Mouse (Mus musculus): Measurements from ENCODE around the gene Chmp2a. TPM values are rescaled to one million over a fixed set of nuclear protein-coding genes. Genes with fewer than 3 reads are reported as not detected.

The Chmp2a gene
- total RNA-seq, 4 experiments from 2014 or later: 85.5 to 101 (median 92.9) TPM

- DNase-seq (ENCODE audit: low spot score in 2 of 2): no peak
Measured at GRCm38 (mm10) chr7:13003380-13003779, 31.2 kb downstream of the Chmp2a start.

- no peak for DNase-seq (ENCODE audit: low spot score in 2 of 2)
Measured at GRCm38 (mm10) chr7:13001584-13001983, 33.0 kb downstream of the Chmp2a start.

DNA sequence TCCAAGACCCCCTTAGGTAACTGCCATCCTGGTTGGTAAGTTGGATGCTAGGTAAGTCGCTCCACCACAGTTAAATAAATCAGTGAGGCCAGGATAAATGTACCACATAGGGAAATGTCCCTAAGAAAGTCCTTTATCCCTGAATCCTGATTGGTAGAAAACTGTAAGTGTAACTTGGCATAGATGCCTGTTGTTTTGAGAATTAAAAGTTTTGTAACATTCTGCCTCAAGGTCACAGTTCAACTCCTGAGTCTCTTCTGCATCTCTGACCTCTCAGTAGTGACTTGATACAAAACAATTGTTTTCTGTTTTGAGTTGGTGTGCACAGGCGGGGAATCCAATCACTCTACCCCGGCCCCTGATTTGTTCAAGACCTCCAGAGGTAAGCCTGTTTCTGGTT lies 35.8 kb downstream of the Chmp2a start, which contains the start of gene Trim28:
Gene Trim28 (plus strand): TSS at position 264 of the 400 bp plus-strand sequence.
- DNase-seq (ENCODE audit: low spot score in 2 of 2): no peak

DNA sequence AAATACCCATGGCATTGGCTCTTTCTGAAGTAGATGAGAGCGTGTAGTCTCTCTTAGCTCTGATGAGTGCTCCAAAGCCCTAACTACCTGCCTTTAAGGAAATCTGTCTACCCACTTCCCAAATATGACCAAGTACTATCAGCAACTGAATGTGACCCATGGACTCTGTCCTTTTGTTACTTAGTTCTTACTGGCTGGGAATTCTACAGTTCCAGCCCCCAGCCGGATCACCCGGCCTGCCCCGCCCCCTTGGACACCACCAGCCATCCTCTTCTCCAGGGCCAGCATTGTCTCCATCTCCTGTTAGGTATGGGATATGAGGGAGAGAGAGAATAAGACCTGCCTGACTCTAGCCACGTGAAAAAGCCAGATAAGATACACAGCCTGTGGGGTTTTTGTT lies 36.6 kb downstream of the Chmp2a start, which contains the start of gene Slc27a5:
Gene Slc27a5 (minus strand): TSS at position 140 of the 400 bp plus-strand sequence.
- DNase-seq (ENCODE audit: low spot score in 2 of 2): no peak

- no peak for DNase-seq (ENCODE audit: low spot score in 2 of 2)
Measured at GRCm38 (mm10) chr7:12997230-12997629, 37.4 kb downstream of the Chmp2a start.

GRCm38 (mm10) chr7:12995862-12996261 lies 38.7 kb downstream of the Chmp2a start:
- DNase-seq (ENCODE audit: low spot score in 2 of 2): no peak

DNA sequence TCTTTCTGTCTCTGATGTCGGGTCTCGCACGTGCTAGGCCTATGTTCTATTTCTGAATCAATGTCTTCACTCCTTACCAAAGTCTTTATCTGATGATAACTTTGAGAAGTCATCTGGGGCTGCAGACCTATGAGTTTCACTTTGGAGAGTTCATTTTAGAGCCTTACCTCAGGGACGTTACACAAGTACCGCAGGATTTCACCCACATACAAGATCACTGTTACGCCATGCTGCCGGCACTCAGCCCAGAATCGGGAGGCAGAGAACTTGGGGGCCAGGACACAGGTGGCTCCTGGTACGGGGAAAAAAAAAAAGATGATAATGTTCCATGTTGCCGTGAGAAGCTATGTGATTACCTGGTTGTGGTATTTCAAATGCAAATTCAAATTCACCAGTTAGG lies 41.5 kb downstream of the Chmp2a start:
- no peak for DNase-seq (ENCODE audit: low spot score in 2 of 2)

DNA sequence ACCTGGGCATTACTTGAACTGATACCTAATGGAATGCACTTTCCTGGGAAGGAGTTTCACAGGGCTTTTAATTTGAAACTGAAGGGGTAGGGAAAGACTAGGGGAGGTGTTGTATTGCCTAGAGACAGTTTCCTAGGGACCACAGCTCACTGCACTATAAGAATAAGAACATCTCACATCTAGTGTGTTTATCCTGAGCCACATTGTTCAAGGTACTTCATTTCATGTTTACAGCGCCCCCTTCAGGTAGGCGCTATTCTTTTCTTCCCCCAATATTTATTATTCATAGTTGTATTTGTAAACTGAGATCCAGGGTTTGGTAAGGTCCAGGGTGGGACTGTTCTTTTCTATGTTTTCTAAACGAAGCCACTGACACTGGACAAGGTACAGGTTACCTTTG lies 42.4 kb downstream of the Chmp2a start:
- DNase-seq (ENCODE audit: low spot score in 2 of 2): no peak

DNA sequence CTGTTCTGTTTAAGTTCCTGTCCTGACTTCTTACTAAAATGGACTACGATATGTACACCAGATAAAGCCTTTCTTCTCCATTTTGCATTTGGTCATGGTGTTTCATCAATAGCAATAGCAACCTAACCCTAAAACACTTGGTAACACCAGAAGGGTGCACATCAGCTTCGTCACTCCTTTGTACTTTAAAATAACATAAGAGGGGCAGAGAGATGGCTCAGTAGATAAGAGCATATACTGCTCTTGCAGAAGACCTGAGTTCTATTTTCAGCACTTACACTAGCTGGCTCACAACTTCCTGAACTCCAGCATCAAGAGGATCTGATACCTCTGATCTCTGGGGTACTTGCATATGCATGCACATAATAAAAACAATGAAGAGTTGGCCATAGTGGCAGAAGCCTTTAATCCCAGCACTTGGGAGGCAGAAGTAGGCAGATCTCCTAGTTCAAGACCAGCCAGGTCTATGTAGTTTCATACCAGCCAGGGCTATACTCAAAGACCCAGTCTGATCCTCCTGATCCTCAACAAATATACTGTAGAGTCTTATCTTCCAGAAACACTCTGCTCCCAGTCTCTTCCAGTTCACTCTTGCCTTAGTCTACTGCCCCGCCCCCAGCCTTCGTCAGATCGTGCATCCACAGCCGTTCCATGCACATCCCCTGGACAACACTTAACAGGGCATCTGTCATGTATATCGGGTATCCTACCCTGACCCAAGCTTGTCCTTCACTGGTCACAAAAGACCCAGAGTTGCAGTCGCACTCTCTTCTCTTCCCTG lies 47.0 kb downstream of the Chmp2a start:
- DNase-seq (ENCODE audit: low spot score in 2 of 2): no peak

DNA sequence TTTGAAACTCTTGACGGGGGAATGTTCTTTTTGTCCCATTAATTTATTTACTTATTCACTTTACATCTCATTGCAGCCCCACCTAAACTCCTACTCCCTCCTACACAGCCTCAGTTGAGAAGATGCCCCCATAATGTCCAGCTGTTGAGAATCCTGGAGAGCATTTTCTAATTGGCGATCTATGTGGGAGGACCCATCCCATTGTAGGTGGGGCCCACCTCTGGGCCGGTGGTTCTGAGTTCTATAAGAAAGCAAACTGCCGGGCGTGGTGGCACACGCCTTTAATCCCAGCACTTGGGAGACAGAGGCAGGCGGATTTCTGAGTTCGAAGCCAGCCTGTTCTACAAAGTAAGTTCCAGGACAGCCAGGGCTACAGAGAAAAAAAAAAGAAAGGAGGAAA lies 47.7 kb downstream of the Chmp2a start:
- no peak for DNase-seq (ENCODE audit: low spot score in 2 of 2)

DNA sequence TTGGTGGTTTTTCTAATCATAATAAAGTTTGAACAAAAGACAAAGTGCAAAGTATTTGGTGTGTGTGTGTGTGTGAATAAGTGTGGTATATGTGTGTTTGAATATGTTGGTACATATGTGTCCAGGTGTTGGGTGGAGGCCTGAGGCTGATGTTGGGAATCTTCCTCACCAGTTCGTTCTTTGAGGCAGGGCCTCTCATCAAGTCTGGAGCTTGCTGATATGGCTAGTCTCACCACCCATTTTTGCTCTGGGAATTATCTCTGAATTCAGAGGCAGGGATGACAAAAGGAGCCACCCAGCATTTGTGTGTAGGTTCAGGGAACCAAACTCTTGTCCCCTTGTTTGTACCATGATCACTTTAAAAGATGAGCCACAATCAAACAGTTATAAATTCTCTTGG lies 48.9 kb downstream of the Chmp2a start:
- DNase-seq (ENCODE audit: low spot score in 2 of 2): no peak

Other genes starting within 250 kb of the Chmp2a start
- gene Zscan18, start 231.2 kb downstream of the Chmp2a start, total RNA-seq (2022): 1 to 10 TPM in 2 of 4 experiments, under 1 TPM in 2; 0.46 to 1.3 (median 0.86) TPM
- gene Zfp329, start 215.9 kb downstream of the Chmp2a start, total RNA-seq (2022): 1 to 10 TPM; 2.9 to 5.8 (median 4.5) TPM
- gene Zfp110, start 200.0 kb downstream of the Chmp2a start, total RNA-seq (2022): 10 to 100 TPM; 11.9 to 17.2 (median 13.9) TPM
- 1 to 10 TPM; 1.7 to 2.2 (median 2.1) TPM for gene Zfp128, start 153.6 kb downstream of the Chmp2a start, total RNA-seq (2022)
- gene Zscan22, start 137.0 kb downstream of the Chmp2a start, total RNA-seq (2022): 1 to 10 TPM; 3.2 to 3.7 (median 3.4) TPM
- gene Rps5, start 112.5 kb downstream of the Chmp2a start, total RNA-seq (2022): 100 to 1,000 TPM; 635 to 741 (median 657) TPM
- gene Rnf225, start 107.4 kb downstream of the Chmp2a start, total RNA-seq (2022): under 1 TPM; 0.19 to 0.51 (median 0.42) TPM
- 1 to 10 TPM; 1.3 to 2.7 (median 1.6) TPM for gene Zfp324, start 69.0 kb downstream of the Chmp2a start, total RNA-seq (2022)
- gene Zfp446, start 57.0 kb downstream of the Chmp2a start, total RNA-seq (2022): 1 to 10 TPM; 1.1 to 2.3 (median 2.2) TPM
- gene Slc27a5, start 36.6 kb downstream of the Chmp2a start, total RNA-seq (2022): under 1 TPM in 1 of 4 experiments, not detected in 3; 0.16 TPM
- 10 to 100 TPM; 58.7 to 75.7 (median 62.7) TPM for gene Trim28, start 35.7 kb downstream of the Chmp2a start, total RNA-seq (2022)
- gene Zbtb45, start 24.8 kb downstream of the Chmp2a start, total RNA-seq (2022): 1 to 10 TPM; 2.5 to 3.6 (median 2.8) TPM
- gene Ube2m, start 3.5 kb upstream of the Chmp2a start, total RNA-seq (2022): 100 to 1,000 TPM; 139 to 166 (median 147) TPM
- 1 to 10 TPM in 1 of 4 experiments, under 1 TPM in 3; 0.46 to 1.2 (median 0.73) TPM for gene Mzf1, start 20.0 kb upstream of the Chmp2a start, total RNA-seq (2022)
- gene Vmn1r85, start 60.4 kb upstream of the Chmp2a start, total RNA-seq (2022): not detected
- not detected for gene Vmn1r86, start 85.1 kb upstream of the Chmp2a start, total RNA-seq (2022)
- not detected for gene Vmn1r87, start 105.3 kb upstream of the Chmp2a start, total RNA-seq (2022)
- under 1 TPM; 0.05 to 0.10 (median 0.07) TPM for gene Vmn1r88, start 124.8 kb upstream of the Chmp2a start, total RNA-seq (2022)
- not detected for gene Vmn1r89, start 178.2 kb upstream of the Chmp2a start, total RNA-seq (2022)
- gene Lig1, start 242.5 kb upstream of the Chmp2a start, total RNA-seq (2022): 1 to 10 TPM in 1 of 4 experiments, under 1 TPM in 3; 0.53 to 1.2 (median 0.75) TPM
- gene Zswim9, start 243.9 kb upstream of the Chmp2a start, total RNA-seq (2022): 10 to 100 TPM; 13.0 to 15.2 (median 14.0) TPM

Data from gastrocnemius, adult 8-10 months (tissue).